Mouse (Mus musculus) limb, embryonic 11.5 days (tissue): ENCODE data around the gene Sox12. TPM values are rescaled to one million over a fixed set of nuclear protein-coding genes. Genes with fewer than 3 reads are reported as not detected.

ENCODE experiments used
- ATAC-seq: fragments of 200-750 bp; cut with Nextera tagmentation; 2 replicates; pipeline ENCODE4 v1.8.0; 2017; ENCODE audit warnings: low read depth; ENCODE audit not compliant: insufficient number of reproducible peaks, low FRiP score, low TSS enrichment
- DNase-seq: peaks from one replicate; pipeline ENCODE4 v3.0.0-alpha.2; 2015; ENCODE audit warnings: low spot score
- H3K27ac ChIP-seq: fragments of 300-500 bp; sonication (generic); replicated peaks from 2 replicates; pipeline ENCODE4 v1.5.1; 2014; ENCODE audit warnings: low read depth, mild to moderate bottlenecking, low read length
- H3K27me3 ChIP-seq: fragments of 300-500 bp; sonication (generic); 2 replicates; pipeline ENCODE4 v1.6.1; 2014; ENCODE audit warnings: mild to moderate bottlenecking, low read length, mixed read lengths; ENCODE audit not compliant: control insufficient read depth, insufficient read depth
- H3K36me3 ChIP-seq: fragments of 300-500 bp; sonication (generic); 2 replicates; pipeline ENCODE4 v1.6.1; 2014; ENCODE audit warnings: mild to moderate bottlenecking, low read length, moderate library complexity, mixed read lengths; ENCODE audit not compliant: control insufficient read depth, insufficient read depth
- H3K4me1 ChIP-seq: fragments of 300-500 bp; sonication (generic); 2 replicates; pipeline ENCODE4 v1.6.1; 2014; ENCODE audit warnings: low read length, mixed read lengths; ENCODE audit not compliant: control insufficient read depth, insufficient read depth
- H3K4me2 ChIP-seq: fragments of 300-500 bp; sonication (generic); 2 replicates; pipeline ENCODE4 v1.6.1; 2014; ENCODE audit warnings: low read depth, mild to moderate bottlenecking, moderate library complexity; ENCODE audit not compliant: severe bottlenecking
- H3K4me3 ChIP-seq: fragments of 300-500 bp; sonication (generic); 2 replicates; pipeline ENCODE4 v1.5.1; 2014; ENCODE audit warnings: low read depth, low read length
- H3K9ac ChIP-seq: fragments of 300-500 bp; sonication (generic); 2 replicates; pipeline ENCODE4 v1.6.1; 2014; ENCODE audit warnings: mild to moderate bottlenecking, low read length
- H3K9me3 ChIP-seq: fragments of 300-500 bp; sonication (generic); 2 replicates; pipeline ENCODE4 v1.6.1; 2016; ENCODE audit warnings: low read length; ENCODE audit not compliant: control insufficient read depth
- WGBS: fragments of 180-500 bp; shearing (Covaris S2); extraction: QIAGEN DNeasy Blood & Tissue Kit; methylation state at CpG from one replicate; pipeline ENCODE4 v1.1.7; 2014; 5-methylcytosine and 5-hydroxymethylcytosine counted together
- polyA plus RNA-seq: library from polyadenylated mRNA; unstranded; fragments of >200 nt; fragmentation: Nextera tagmentation; extraction: Ambion mirVana; gene quantifications from 2 replicates; pipeline ENCODE4 v1.2.1, GENCODE M21; 2014

The Sox12 gene
- polyA plus RNA-seq, 1 experiment from 2014 or later: 21.1 TPM

- Histone ChIP-seq H3K4me3 (no peak overlapping the region), H3K9ac (no peak overlapping the region), H3K36me3 (no peaks in the 10 kb centered on the region), H3K9me3 (no peaks in the 10 kb centered on the region), H3K4me2 (no peak overlapping the region), H3K4me1 (peaks cover 3% of the 10 kb centered on the region; the same call in 1 of the 2 replicates), H3K27me3 (0 out of 2 replicates have a peak, but pooled peaks cover 3% of the 10 kb centered on the region), H3K27ac (no peak overlapping the region)
- DNase-seq: no peak
- no peak for ATAC-seq
- 61% methylated on average over 5 of the region's 5 CpGs for WGBS
Observed at GRCm38 (mm10) chr2:152344909-152345308, 53.0 kb downstream of the Sox12 start.

- H3K27ac ChIP-seq: no peak overlapping the region
- 8% methylated on average over 10 of the region's 10 CpGs for WGBS
- ATAC-seq (no peak), DNase-seq (no peak)
- no peaks in the 10 kb centered on the region for H3K9me3 ChIP-seq
- H3K4me1 ChIP-seq: peaks cover 3% of the 10 kb centered on the region; the same call in 1 of the 2 replicates
- peak overlapping the region; percentile 46 for H3K4me3 ChIP-seq
- H3K36me3 ChIP-seq: no peaks in the 10 kb centered on the region
- peak overlapping the region; percentile 51; the same call in 1 of the 2 replicates for H3K9ac ChIP-seq
- peak overlapping the region; percentile 88 for H3K4me2 ChIP-seq
- 0 out of 2 replicates have a peak, but pooled peaks cover 3% of the 10 kb centered on the region for H3K27me3 ChIP-seq
Observed at GRCm38 (mm10) chr2:152344361-152344760, 53.5 kb downstream of the Sox12 start.

Other genes starting within 250 kb of the Sox12 start
- gene Csnk2a1, start 171.2 kb downstream of the Sox12 start, polyA plus RNA-seq: 65.9 and 86.5 TPM in 2 replicates
- gene Tbc1d20, start 104.2 kb downstream of the Sox12 start, polyA plus RNA-seq: 30.5 and 35.4 TPM in 2 replicates
- gene Rbck1, start 65.4 kb downstream of the Sox12 start, polyA plus RNA-seq: 66.6 and 67.4 TPM in 2 replicates
- gene Trib3, start 54.0 kb downstream of the Sox12 start, polyA plus RNA-seq: 1.4 and 1.8 TPM in 2 replicates
- 1.8 and 2.2 TPM in 2 replicates for gene Nrsn2, start 21.4 kb downstream of the Sox12 start, polyA plus RNA-seq
- gene Zcchc3, start 17.0 kb upstream of the Sox12 start, polyA plus RNA-seq: 69.4 and 75.8 TPM in 2 replicates
- gene 6820408C15Rik, start 17.5 kb upstream of the Sox12 start, polyA plus RNA-seq: 0.15 and 0.54 TPM in 2 replicates
- not detected in 2 replicates for gene Defb23, start 66.6 kb upstream of the Sox12 start, polyA plus RNA-seq
- not detected in 2 replicates for gene Defb20, start 79.0 kb upstream of the Sox12 start, polyA plus RNA-seq
- not detected in 2 replicates for gene Defb22, start 92.1 kb upstream of the Sox12 start, polyA plus RNA-seq
- gene Defb26, start 113.6 kb upstream of the Sox12 start, polyA plus RNA-seq: not detected in 2 replicates
- gene Defb28, start 120.2 kb upstream of the Sox12 start, polyA plus RNA-seq: not detected in 2 replicates
- not detected in 2 replicates for gene Defb29, start 142.0 kb upstream of the Sox12 start, polyA plus RNA-seq
- gene Gm17416, start 171.3 kb upstream of the Sox12 start, polyA plus RNA-seq: not detected in 2 replicates
- gene Defb21, start 174.7 kb upstream of the Sox12 start, polyA plus RNA-seq: not detected in 2 replicates
- not detected in 2 replicates for gene Defb19, start 182.2 kb upstream of the Sox12 start, polyA plus RNA-seq
- gene Defb45, start 201.3 kb upstream of the Sox12 start, polyA plus RNA-seq: not detected in 2 replicates
- gene Defb36, start 206.3 kb upstream of the Sox12 start, polyA plus RNA-seq: not detected in 2 replicates
- 0.89 TPM in 1 of 2 replicates, not detected in the other for gene Defb25, start 225.0 kb upstream of the Sox12 start, polyA plus RNA-seq
- 0.69 and 0.88 TPM in 2 replicates for gene Rem1, start 228.9 kb upstream of the Sox12 start, polyA plus RNA-seq